In the genomic region with DNA sequence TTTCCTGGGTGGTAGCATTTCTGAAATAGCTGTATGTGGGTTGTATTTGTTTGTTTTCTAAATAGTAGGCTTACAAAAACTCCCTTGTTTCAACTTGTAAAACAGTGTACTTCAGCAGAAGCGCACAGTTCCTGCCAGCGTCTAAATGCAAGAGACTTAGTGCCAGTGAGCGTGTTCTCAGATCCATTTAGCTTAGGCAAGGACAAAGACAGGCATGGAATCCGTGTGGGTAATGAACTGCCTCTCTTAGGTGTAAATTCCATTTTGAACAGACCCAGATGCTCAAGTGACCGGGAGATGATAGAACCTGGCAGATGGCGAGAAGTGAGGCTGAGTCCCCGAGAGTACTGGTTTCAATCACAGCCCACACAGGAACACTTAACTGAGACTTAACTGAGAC, we compare ENCODE assay signal across 15 mouse cellular contexts.
"Had no signal": no experiment of that assay in that cellular context is flagged by ENCODE, and none has a peak within 500 bp of the region (broad histone marks: within the 10 kb centered on the region; RNA-seq: fewer than 3 reads in every experiment).

No protein-coding gene starts in this region.

- H3K9ac ChIP-seq: limb, embryonic 13.5 days; liver, embryonic 14.5 days; midbrain, embryonic 15.5 days; neural tube, embryonic 13.5 days had no signal

- H3K4me3 ChIP-seq: limb, embryonic 13.5 days; midbrain, embryonic 15.5 days; neural tube, embryonic 13.5 days had no signal

- DNase-seq: kidney, adult 8-10 months; kidney, postnatal 25 days; layer of hippocampus, adult 9-11 months; layer of hippocampus, postnatal 36 days; lung, adult 18-20 months; lung, postnatal 36 days; right cerebral cortex, adult 18-20 months; right cerebral cortex, postnatal 25 days; thymus, postnatal 36 days had no signal

- H3K27me3 ChIP-seq: midbrain, embryonic 15.5 days; neural tube, embryonic 13.5 days had no signal

- H3K27ac ChIP-seq: limb, embryonic 13.5 days; liver, embryonic 14.5 days; midbrain, embryonic 15.5 days; neural tube, embryonic 13.5 days had no signal

- H3K9me3 ChIP-seq: limb, embryonic 13.5 days; midbrain, embryonic 15.5 days; neural tube, embryonic 13.5 days had no signal

- H3K36me3 ChIP-seq: limb, embryonic 13.5 days; midbrain, embryonic 15.5 days; neural tube, embryonic 13.5 days had no signal

- H3K4me2 ChIP-seq: limb, embryonic 13.5 days; midbrain, embryonic 11.5 days; midbrain, embryonic 15.5 days; neural tube, embryonic 13.5 days had no signal

- ATAC-seq: lung, postnatal 0 days; midbrain, embryonic 15.5 days had no signal
